Mouse (Mus musculus) mature B cell (primary cell): ENCODE results near the gene Srr.

ENCODE experiments used
- in situ Hi-C: fragments of 300-500 bp; cut with MboI; formaldehyde crosslinking; loops from 2 replicates; pipeline ENCODE4 v1.14.3; 2019

The Srr gene

GRCm38 (mm10) chr11:74907850-74908249, 17.9 kb downstream of the Srr start:
- in situ Hi-C loops, result no loop called here

- in situ Hi-C loops, result no loop called here
Observed at GRCm38 (mm10) chr11:74902416-74902815, 23.3 kb downstream of the Srr start.

- in situ Hi-C loops, result no loop called here
Observed at GRCm38 (mm10) chr11:74901555-74901954, 24.2 kb downstream of the Srr start.

GRCm38 (mm10) chr11:74898517-74898827, 27.3 kb downstream of the Srr start:
- in situ Hi-C loops, result no loop called here

GRCm38 (mm10) chr11:74897678-74898516, 27.9 kb downstream of the Srr start, which contains the start of gene Tsr1:
TSS of gene Tsr1 (plus strand) at chr11:74898071.
- in situ Hi-C loops, result no loop called here

GRCm38 (mm10) chr11:74896901-74897677, 28.7 kb downstream of the Srr start, which contains the start of gene Sgsm2:
TSS of gene Sgsm2 (minus strand) at chr11:74897060.
- in situ Hi-C loops, result no loop called here

GRCm38 (mm10) chr11:74895980-74896900, 29.5 kb downstream of the Srr start:
- in situ Hi-C loops, result no loop called here

- in situ Hi-C loops, result no loop called here
Observed at GRCm38 (mm10) chr11:74894619-74895018, 31.1 kb downstream of the Srr start.

- in situ Hi-C loops, result no loop called here
Observed at GRCm38 (mm10) chr11:74883098-74883497, 42.6 kb downstream of the Srr start.

- in situ Hi-C loops, result no loop called here
Observed at GRCm38 (mm10) chr11:74881979-74882378, 43.8 kb downstream of the Srr start.

- in situ Hi-C loops, result no loop called here
Observed at GRCm38 (mm10) chr11:74880999-74881398, 44.7 kb downstream of the Srr start.

- in situ Hi-C loops, result no loop called here
Observed at GRCm38 (mm10) chr11:74876801-74877200, 48.9 kb downstream of the Srr start.

- in situ Hi-C loops, result no loop called here
Observed at GRCm38 (mm10) chr11:74874630-74875029, 51.1 kb downstream of the Srr start.

GRCm38 (mm10) chr11:74870991-74871622, 54.6 kb downstream of the Srr start:
- in situ Hi-C loops, result no loop called here

- in situ Hi-C loops, result no loop called here
Observed at GRCm38 (mm10) chr11:74870544-74870943, 55.2 kb downstream of the Srr start.

- in situ Hi-C loops, result no loop called here
Observed at GRCm38 (mm10) chr11:74869603-74870002, 56.1 kb downstream of the Srr start.

GRCm38 (mm10) chr11:74868046-74868760, 57.5 kb downstream of the Srr start:
- in situ Hi-C loops, result no loop called here

GRCm38 (mm10) chr11:74867181-74867580, 58.6 kb downstream of the Srr start:
- in situ Hi-C loops, result no loop called here

- in situ Hi-C loops, result no loop called here
Observed at GRCm38 (mm10) chr11:74866640-74867039, 59.1 kb downstream of the Srr start.

GRCm38 (mm10) chr11:74865252-74865651, 60.5 kb downstream of the Srr start:
- in situ Hi-C loops, result no loop called here

- in situ Hi-C loops, result no loop called here
Observed at GRCm38 (mm10) chr11:74864421-74864820, 61.3 kb downstream of the Srr start.
